Mouse (Mus musculus) thymus, adult 2 months (tissue): ENCODE data around the gene Rad18.

Source experiments
- CTCF ChIP-seq: fragments of 200-500 bp; IDR thresholded peaks from 2 replicates; pipeline ENCODE4 v1.5.1; 2012; ENCODE audit warnings: mild to moderate bottlenecking, control low read depth, low read length, moderate library complexity, borderline replicate concordance; ENCODE audit not compliant: control insufficient read depth, poor library complexity, insufficient read depth; ENCODE audit errors: extremely low read depth
- POLR2A ChIP-seq: fragments of 200-500 bp; IDR thresholded peaks from 2 replicates; pipeline ENCODE4 v1.6.1; 2012; ENCODE audit warnings: mild to moderate bottlenecking, low read length, control low read depth, moderate library complexity; ENCODE audit not compliant: control insufficient read depth, poor library complexity, insufficient read depth; ENCODE audit errors: extremely low read depth

DNA sequence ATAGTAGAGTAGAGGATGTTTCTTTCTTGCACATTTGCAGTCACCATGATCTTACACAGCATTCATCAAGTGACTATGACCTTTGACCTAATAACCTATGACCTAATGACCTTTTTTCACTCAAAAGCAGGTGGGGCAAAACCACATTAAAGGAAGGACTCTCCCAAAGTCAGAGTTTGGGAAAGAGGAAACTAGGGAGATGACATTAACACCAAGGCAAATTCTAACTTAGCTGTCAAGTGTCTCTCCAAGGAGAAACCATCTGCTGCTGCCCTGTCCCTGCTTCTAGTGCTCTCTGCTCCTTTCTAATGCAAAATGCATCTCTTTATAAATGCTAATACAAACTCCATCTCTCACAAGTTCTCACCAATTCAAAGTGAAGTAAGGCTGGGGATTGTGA lies 92.6 kb downstream of the Rad18 start:
- TF ChIP-seq CTCF (no peak), POLR2A (no peak)
